Mouse (Mus musculus) forebrain, embryonic 13.5 days (tissue): ENCODE measurements around the gene Cbr3. TPM values are rescaled to one million over a fixed set of nuclear protein-coding genes. Genes with fewer than 3 reads are reported as not detected.

Source experiments
- ATAC-seq: fragments of 200-750 bp; cut with Nextera tagmentation; 2 replicates; pipeline ENCODE4 v1.8.0; 2017
- H3K27ac ChIP-seq: fragments of 300-500 bp; sonication (generic); 2 replicates; pipeline ENCODE4 v1.5.1; 2015; ENCODE audit warnings: inconsistent platforms, mild to moderate bottlenecking, moderate library complexity
- H3K27me3 ChIP-seq: fragments of 300-500 bp; sonication (generic); 2 replicates; pipeline ENCODE4 v1.6.1; 2015; ENCODE audit warnings: mild to moderate bottlenecking, inconsistent platforms
- H3K36me3 ChIP-seq: fragments of 300-500 bp; sonication (generic); 2 replicates; pipeline ENCODE4 v1.6.1; 2015; ENCODE audit warnings: mild to moderate bottlenecking, inconsistent platforms; ENCODE audit not compliant: poor library complexity, severe bottlenecking
- H3K4me1 ChIP-seq: fragments of 300-500 bp; sonication (generic); 2 replicates; pipeline ENCODE4 v1.6.1; 2015; ENCODE audit warnings: inconsistent platforms
- H3K4me2 ChIP-seq: fragments of 300-500 bp; sonication (generic); 2 replicates; pipeline ENCODE4 v1.6.1; 2015; ENCODE audit warnings: inconsistent platforms, mild to moderate bottlenecking, moderate library complexity
- H3K4me3 ChIP-seq: fragments of 300-500 bp; sonication (generic); 2 replicates; pipeline ENCODE4 v1.5.1; 2015; ENCODE audit warnings: mild to moderate bottlenecking, inconsistent platforms
- H3K9ac ChIP-seq: fragments of 300-500 bp; sonication (generic); 2 replicates; pipeline ENCODE4 v1.6.1; 2015; ENCODE audit warnings: mild to moderate bottlenecking, inconsistent platforms
- H3K9me3 ChIP-seq: fragments of 300-500 bp; sonication (generic); replicated peaks from 2 replicates; pipeline ENCODE4 v1.6.1; 2016; ENCODE audit warnings: inconsistent platforms
- WGBS: fragments of 180-500 bp; shearing (Covaris S2); methylation state at CpG from one replicate; pipeline ENCODE4 v1.1.7; 2015; 5-methylcytosine and 5-hydroxymethylcytosine counted together
- polyA plus RNA-seq: library from polyadenylated mRNA; unstranded; fragments of >200 nt; fragmentation: Nextera tagmentation; extraction: Ambion mirVana; gene quantifications from 2 replicates; pipeline ENCODE4 v1.2.1, GENCODE M21; 2015

Cbr3 gene
- polyA plus RNA-seq, 1 experiment from 2014 or later = not detected

GRCm38 (mm10) chr16:93714426-93714825, 31.4 kb downstream of the Cbr3 start:
- 24% methylated on average over 5 of the region's 5 CpGs for whole genome bisulfite sequencing
- no peaks in the 10 kb centered on the region for H3K9me3 ChIP-seq
- no peak for ATAC-seq
- no peak overlapping the region for H3K9ac ChIP-seq
- H3K4me2 ChIP-seq = no peak overlapping the region
- no peak overlapping the region for H3K27ac ChIP-seq
- peaks cover under 1% of the 10 kb centered on the region; the same call in 1 of the 2 replicates for H3K27me3 ChIP-seq
- no peak overlapping the region for H3K4me3 ChIP-seq
- peaks cover 24% of the 10 kb centered on the region for H3K4me1 ChIP-seq
- peaks cover 8% of the 10 kb centered on the region; the same call in 1 of the 2 replicates for H3K36me3 ChIP-seq

- Histone ChIP-seq H3K27ac (no peak overlapping the region), H3K4me3 (no peak overlapping the region), H3K4me1 (peaks cover 24% of the 10 kb centered on the region), H3K27me3 (no peaks in the 10 kb centered on the region; the same call in 1 of the 2 replicates), H3K9me3 (no peaks in the 10 kb centered on the region), H3K4me2 (no peak overlapping the region), H3K9ac (no peak overlapping the region), H3K36me3 (peaks cover 8% of the 10 kb centered on the region; the same call in 1 of the 2 replicates)
- ATAC-seq = no peak
- WGBS = 91% methylated on average over 6 of the region's 6 CpGs
Observed at GRCm38 (mm10) chr16:93715826-93716225, 32.8 kb downstream of the Cbr3 start.

GRCm38 (mm10) chr16:93717299-93717703, 34.3 kb downstream of the Cbr3 start:
- H3K36me3 ChIP-seq = peaks cover 8% of the 10 kb centered on the region; the same call in 1 of the 2 replicates
- peaks cover 22% of the 10 kb centered on the region for H3K4me1 ChIP-seq
- H3K9ac ChIP-seq = no peak overlapping the region
- no peak overlapping the region for H3K4me2 ChIP-seq
- no peaks in the 10 kb centered on the region; the same call in 1 of the 2 replicates for H3K27me3 ChIP-seq
- WGBS = 24% methylated on average over 5 of the region's 5 CpGs
- ATAC-seq = peak; percentile 61; the same call in 1 of the 2 replicates
- no peaks in the 10 kb centered on the region for H3K9me3 ChIP-seq
- no peak overlapping the region for H3K4me3 ChIP-seq
- no peak overlapping the region; the same call in 1 of the 2 replicates for H3K27ac ChIP-seq

- H3K4me3 ChIP-seq = no peak overlapping the region
- H3K27me3 ChIP-seq = no peaks in the 10 kb centered on the region
- no peak overlapping the region for H3K4me2 ChIP-seq
- H3K9me3 ChIP-seq = no peaks in the 10 kb centered on the region
- H3K27ac ChIP-seq = no peak overlapping the region
- H3K36me3 ChIP-seq = peaks cover 8% of the 10 kb centered on the region; the same call in 1 of the 2 replicates
- no peak for ATAC-seq
- H3K9ac ChIP-seq = no peak overlapping the region
- peaks cover 7% of the 10 kb centered on the region for H3K4me1 ChIP-seq
- 83% methylated on average over 5 of the region's 5 CpGs for WGBS
Observed at GRCm38 (mm10) chr16:93721771-93722170, 38.8 kb downstream of the Cbr3 start.

- Histone ChIP-seq H3K4me3 (no peak overlapping the region), H3K9ac (no peak overlapping the region), H3K9me3 (no peaks in the 10 kb centered on the region), H3K27ac (no peak overlapping the region), H3K36me3 (peaks cover 2% of the 10 kb centered on the region; the same call in 1 of the 2 replicates), H3K4me1 (peaks cover 1% of the 10 kb centered on the region), H3K27me3 (no peaks in the 10 kb centered on the region), H3K4me2 (no peak overlapping the region)
- 70% methylated on average over 2 of the region's 2 CpGs for WGBS
- ATAC-seq = no peak
Observed at GRCm38 (mm10) chr16:93722476-93722875, 39.5 kb downstream of the Cbr3 start.

- H3K4me1 ChIP-seq = peaks cover 11% of the 10 kb centered on the region; the same call in 1 of the 2 replicates
- no peak overlapping the region for H3K9ac ChIP-seq
- no peaks in the 10 kb centered on the region for H3K27me3 ChIP-seq
- H3K4me3 ChIP-seq = no peak overlapping the region
- H3K4me2 ChIP-seq = no peak overlapping the region
- ATAC-seq = no peak
- no peaks in the 10 kb centered on the region for H3K9me3 ChIP-seq
- H3K36me3 ChIP-seq = no peaks in the 10 kb centered on the region
- WGBS = 84% methylated on average over 8 of the region's 8 CpGs
- no peak overlapping the region for H3K27ac ChIP-seq
Observed at GRCm38 (mm10) chr16:93725417-93726144, 42.6 kb downstream of the Cbr3 start.

GRCm38 (mm10) chr16:93726186-93726585, 43.2 kb downstream of the Cbr3 start:
- H3K4me3 ChIP-seq = no peak overlapping the region
- no peaks in the 10 kb centered on the region for H3K27me3 ChIP-seq
- H3K27ac ChIP-seq = no peak overlapping the region
- 96% methylated on average over 4 of the region's 4 CpGs for WGBS
- H3K9me3 ChIP-seq = no peaks in the 10 kb centered on the region
- ATAC-seq = no peak
- peaks cover 11% of the 10 kb centered on the region; the same call in 1 of the 2 replicates for H3K4me1 ChIP-seq
- no peak overlapping the region for H3K4me2 ChIP-seq
- no peaks in the 10 kb centered on the region for H3K36me3 ChIP-seq
- no peak overlapping the region for H3K9ac ChIP-seq

- Histone ChIP-seq H3K4me3 (no peak overlapping the region), H3K9ac (no peak overlapping the region), H3K27me3 (no peaks in the 10 kb centered on the region), H3K36me3 (0 out of 2 replicates have a peak, but pooled peaks cover 7% of the 10 kb centered on the region), H3K4me2 (no peak overlapping the region), H3K4me1 (peaks cover 11% of the 10 kb centered on the region; the same call in 1 of the 2 replicates), H3K9me3 (no peaks in the 10 kb centered on the region), H3K27ac (no peak overlapping the region)
- ATAC-seq = no peak
- WGBS = 75% methylated on average over 9 of the region's 9 CpGs
Observed at GRCm38 (mm10) chr16:93728676-93729075, 45.7 kb downstream of the Cbr3 start.

- H3K4me3 ChIP-seq = no peak overlapping the region
- H3K4me2 ChIP-seq = no peak overlapping the region
- H3K36me3 ChIP-seq = peaks cover 11% of the 10 kb centered on the region; the same call in 1 of the 2 replicates
- WGBS = 78% methylated on average over 23 of the region's 23 CpGs
- peak; percentile 63; the same call in 1 of the 2 replicates for ATAC-seq
- no peak overlapping the region for H3K9ac ChIP-seq
- H3K27ac ChIP-seq = peak overlapping the region; percentile 22; the same call in 1 of the 2 replicates
- H3K4me1 ChIP-seq = peaks cover 11% of the 10 kb centered on the region; the same call in 1 of the 2 replicates
- no peaks in the 10 kb centered on the region for H3K27me3 ChIP-seq
- no peaks in the 10 kb centered on the region for H3K9me3 ChIP-seq
Observed at GRCm38 (mm10) chr16:93729801-93730721, 47.0 kb downstream of the Cbr3 start.

GRCm38 (mm10) chr16:93731310-93731709, 48.3 kb downstream of the Cbr3 start:
- H3K4me3 ChIP-seq = no peak overlapping the region
- whole genome bisulfite sequencing = 90% methylated on average over 8 of the region's 8 CpGs
- ATAC-seq = no peak
- no peaks in the 10 kb centered on the region for H3K9me3 ChIP-seq
- H3K4me2 ChIP-seq = no peak overlapping the region
- peaks cover 11% of the 10 kb centered on the region; the same call in 1 of the 2 replicates for H3K4me1 ChIP-seq
- no peak overlapping the region for H3K9ac ChIP-seq
- H3K27ac ChIP-seq = no peak overlapping the region
- H3K27me3 ChIP-seq = no peaks in the 10 kb centered on the region
- H3K36me3 ChIP-seq = peaks cover 12% of the 10 kb centered on the region; the same call in 1 of the 2 replicates

- 87% methylated on average over 18 of the region's 18 CpGs for WGBS
- peaks cover 11% of the 10 kb centered on the region; the same call in 1 of the 2 replicates for H3K4me1 ChIP-seq
- no peak overlapping the region for H3K27ac ChIP-seq
- H3K4me3 ChIP-seq = no peak overlapping the region
- no peak overlapping the region for H3K9ac ChIP-seq
- H3K27me3 ChIP-seq = no peaks in the 10 kb centered on the region
- no peaks in the 10 kb centered on the region for H3K9me3 ChIP-seq
- no peak for ATAC-seq
- H3K4me2 ChIP-seq = no peak overlapping the region
- peaks cover 12% of the 10 kb centered on the region; the same call in 1 of the 2 replicates for H3K36me3 ChIP-seq
Observed at GRCm38 (mm10) chr16:93732875-93733569, 50.0 kb downstream of the Cbr3 start.
